Mouse (Mus musculus) left cerebral cortex, adult 18-20 months (tissue): ENCODE measurements at regions not wholly inside any gene's neighbourhood (a gene's known extent, or its start where the extent isn't known, plus 50 kb on each side); places are given as distances from the start of the nearest gene placed in this dataset.

Experiments
- DNase-seq, 2 experiments: peaks; one replicate each; pipeline ENCODE4 v3.0.0; 2021 to 2022; ENCODE audit warnings: low spot score in 2 of 2, mixed read lengths in 1 of 2

GRCm38 (mm10) chr10:125787441-125788060 lies 178.4 kb upstream of the Lrig3 start:
- no peak for DNase-seq

- no peak for DNase-seq
Observed at GRCm38 (mm10) chr10:125788262-125788661, 177.7 kb upstream of the Lrig3 start.

DNA sequence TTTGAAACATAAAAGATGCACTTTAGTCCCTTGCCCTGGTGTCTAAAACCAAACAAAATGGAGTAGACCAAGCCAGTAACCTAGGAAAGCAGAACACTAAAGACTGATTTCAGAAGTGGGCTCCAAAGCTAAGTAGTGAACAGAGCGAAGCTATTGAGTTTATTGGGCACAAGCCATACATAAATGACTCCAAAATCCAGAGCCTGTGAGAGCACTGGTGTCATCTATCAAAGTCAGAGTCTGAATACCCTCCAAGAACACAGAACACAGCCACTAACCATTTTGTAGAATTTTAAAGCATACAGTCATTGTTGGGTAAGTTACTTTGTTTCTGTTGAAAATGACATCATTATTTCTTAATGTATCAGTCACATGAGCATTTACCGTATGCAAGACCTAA lies 175.0 kb upstream of the Lrig3 start:
- DNase-seq: no peak

DNA sequence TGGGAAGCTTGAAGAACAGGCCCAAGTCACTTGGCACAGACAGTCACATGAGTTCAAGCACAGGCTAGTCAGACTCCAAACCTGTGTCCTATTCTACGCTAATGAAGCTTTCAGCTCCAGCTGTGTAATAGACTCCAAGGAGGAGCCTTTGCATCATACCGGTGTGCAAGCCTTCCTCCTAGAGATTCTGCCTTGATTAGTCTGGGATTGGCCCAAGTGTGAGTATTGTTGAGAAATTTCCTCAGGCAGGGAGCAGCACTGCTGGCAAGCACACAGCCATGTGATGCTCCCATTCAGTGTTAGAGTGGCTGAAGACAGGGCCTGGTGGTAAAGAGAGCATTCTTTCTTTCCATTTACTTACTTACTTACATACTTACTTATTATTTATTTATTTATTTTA lies 171.5 kb upstream of the Lrig3 start:
- DNase-seq: no peak

GRCm38 (mm10) chr10:125795323-125795722 lies 170.6 kb upstream of the Lrig3 start:
- no peak for DNase-seq

DNA sequence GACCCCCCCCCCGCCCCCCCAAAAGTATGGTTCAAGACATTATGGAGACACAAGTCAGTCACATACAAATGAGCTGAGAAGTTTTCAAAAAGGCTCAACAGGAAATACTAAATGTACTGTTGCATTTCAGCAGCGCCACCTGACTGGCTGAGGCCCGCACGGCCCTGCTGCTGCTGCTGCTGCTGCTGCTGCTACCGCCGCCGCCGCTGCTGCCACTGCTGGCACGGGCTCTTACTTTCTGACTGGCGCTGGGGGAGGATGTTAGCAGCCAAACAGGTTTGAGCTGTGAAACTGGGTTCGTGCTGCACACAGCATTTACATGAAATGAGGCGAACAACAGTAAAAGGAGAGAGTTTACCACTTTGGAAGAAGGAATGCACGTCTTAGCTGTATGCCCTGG lies 167.3 kb upstream of the Lrig3 start:
- DNase-seq: no peak

DNA sequence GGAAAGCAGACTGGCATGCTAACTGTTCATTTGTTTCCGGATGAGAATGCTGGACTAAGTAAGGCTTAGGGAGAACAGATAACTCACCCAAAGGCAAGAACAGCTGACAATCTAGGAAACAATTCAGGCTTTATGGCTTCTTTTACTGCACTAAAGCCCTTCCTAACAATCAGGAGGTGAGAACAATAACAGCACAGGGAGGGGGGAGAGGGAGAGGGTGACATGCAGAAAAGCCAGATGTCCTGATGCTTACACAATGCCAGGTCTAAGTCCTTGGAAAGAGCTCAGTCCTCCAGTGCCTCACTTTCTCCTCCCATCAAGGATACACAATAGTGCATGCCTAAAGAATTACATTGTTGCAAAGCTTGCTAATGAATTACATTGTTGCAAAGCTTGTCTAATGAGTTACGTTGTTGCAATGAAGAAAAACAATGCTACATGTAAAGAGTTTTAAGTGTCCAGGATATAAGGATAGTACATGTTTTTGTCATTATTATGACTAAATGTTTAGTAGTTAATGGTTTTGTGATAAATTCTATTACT lies 165.3 kb upstream of the Lrig3 start:
- DNase-seq: no peak

GRCm38 (mm10) chr10:125801450-125801849 lies 164.5 kb upstream of the Lrig3 start:
- DNase-seq: no peak

GRCm38 (mm10) chr10:125802923-125803583 lies 162.9 kb upstream of the Lrig3 start:
- no peak for DNase-seq

GRCm38 (mm10) chr10:125809763-125810361 lies 156.1 kb upstream of the Lrig3 start:
- no peak for DNase-seq

DNA sequence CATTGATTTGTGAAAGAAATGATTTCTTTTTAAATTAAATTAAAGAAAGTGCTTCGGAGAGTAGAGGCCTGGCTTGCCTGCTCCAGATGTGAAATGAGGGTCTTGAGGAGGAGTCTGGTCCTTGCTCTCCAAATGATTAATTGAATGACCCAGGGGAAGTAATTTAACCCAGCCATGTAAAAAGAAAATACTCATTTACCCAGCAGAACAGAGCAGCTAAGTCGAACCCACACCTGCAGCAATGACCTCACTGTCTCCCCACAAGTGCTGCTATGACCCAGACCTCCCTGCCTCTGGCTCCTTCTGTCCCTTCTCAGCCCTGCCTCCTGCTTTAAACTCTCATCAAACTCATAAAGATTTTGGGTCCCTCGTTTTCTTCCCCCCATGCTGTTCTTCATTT lies 155.4 kb upstream of the Lrig3 start:
- DNase-seq: no peak

GRCm38 (mm10) chr10:125814191-125814887 lies 151.6 kb upstream of the Lrig3 start:
- DNase-seq: no peak

- DNase-seq: no peak
Observed at GRCm38 (mm10) chr10:125832134-125832533, 133.8 kb upstream of the Lrig3 start.

- DNase-seq: no peak
Observed at GRCm38 (mm10) chr10:125832764-125833163, 133.2 kb upstream of the Lrig3 start.

DNA sequence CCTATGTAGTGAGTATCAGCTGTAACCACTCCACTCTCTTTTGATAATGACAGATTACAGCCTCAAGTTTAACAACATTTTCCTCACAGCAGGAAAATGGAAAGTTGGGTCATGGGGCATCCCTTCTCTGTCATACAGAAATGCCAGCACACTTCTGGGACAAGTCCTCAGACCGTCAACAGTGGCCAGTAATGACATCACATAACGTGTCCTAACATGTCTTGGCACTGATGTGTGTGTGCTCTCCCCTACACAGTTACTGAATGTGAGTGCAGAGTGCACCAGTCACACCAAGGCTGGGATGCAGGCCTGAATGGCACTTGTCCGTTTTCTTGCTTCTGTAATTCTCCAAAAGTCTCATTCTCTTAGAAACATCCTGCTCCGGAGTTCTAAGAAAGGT lies 132.0 kb upstream of the Lrig3 start:
- DNase-seq: no peak

- no peak for DNase-seq
Observed at GRCm38 (mm10) chr10:125838982-125839381, 127.0 kb upstream of the Lrig3 start.

DNA sequence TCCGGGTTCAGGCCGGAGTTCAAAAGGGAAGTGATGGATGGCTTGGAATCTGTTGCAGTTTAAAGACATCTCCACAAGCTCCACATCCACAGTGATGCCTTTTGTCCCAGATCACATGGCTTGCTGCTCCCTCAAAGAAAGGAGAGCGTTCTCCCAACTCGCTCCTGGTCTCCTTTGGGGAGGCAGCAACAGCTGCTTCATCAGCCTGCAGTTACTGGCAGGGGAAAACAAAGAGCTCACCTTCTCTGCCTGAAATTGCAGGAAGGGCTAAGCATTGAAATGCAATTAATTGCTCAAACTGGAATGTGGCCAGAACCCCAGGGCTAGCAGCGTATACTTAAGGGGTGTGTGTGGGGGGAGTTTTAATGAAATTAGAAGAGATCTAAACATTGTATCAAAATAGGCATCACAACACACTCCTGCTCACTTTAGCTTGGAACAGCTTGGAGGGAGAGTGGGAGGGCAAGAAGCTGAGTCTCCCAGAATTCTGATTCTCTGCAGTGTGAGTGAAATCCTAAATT lies 126.3 kb upstream of the Lrig3 start:
- peak in 1 of 2 experiments; percentile 36 for DNase-seq

DNA sequence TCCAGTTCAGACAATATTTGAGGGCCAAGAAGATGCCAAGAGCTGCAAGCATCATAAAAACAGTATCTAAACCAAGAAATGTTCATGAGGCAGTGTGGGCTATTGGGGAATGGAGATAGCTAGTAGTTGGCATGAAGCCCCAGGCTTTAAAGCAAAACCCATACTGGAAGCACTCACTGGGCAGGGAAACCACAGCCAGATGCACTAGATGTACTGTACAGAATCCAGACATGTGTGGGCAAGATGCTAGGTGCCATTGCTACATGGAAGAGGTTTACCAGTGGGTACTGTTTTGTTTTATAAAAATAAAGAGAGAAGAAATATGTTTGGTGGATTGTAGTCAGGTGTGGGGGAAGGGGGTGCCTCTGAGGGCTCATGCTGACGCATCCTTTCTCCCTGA lies 125.6 kb upstream of the Lrig3 start:
- DNase-seq: no peak

DNA sequence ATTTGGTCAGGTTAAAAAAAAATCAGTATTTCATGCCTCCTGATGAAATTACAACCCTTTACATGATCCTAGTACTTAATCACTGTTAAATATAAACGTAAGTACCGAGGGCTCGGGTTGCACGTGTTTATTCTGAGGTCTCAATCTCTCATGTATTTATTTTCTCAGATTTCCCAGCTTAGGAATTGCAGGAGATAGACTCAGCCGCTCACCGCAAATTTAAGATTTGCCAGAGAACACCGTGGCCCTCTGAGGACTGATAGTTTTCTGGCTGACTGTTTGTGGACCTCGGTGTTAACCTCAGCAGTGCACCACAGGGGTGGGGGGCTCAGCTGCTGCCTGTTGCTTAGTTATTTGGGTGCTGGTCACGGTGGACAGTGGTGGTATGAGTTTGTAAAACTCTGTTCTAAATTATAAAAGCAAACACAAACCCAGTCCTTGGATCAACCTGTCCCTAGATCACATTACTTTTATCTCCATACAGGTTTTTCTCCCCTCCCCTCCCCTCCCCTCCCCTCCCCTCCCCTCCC lies 121.6 kb upstream of the Lrig3 start:
- no peak for DNase-seq

GRCm38 (mm10) chr10:125845014-125845514 lies 120.9 kb upstream of the Lrig3 start:
- no peak for DNase-seq

DNA sequence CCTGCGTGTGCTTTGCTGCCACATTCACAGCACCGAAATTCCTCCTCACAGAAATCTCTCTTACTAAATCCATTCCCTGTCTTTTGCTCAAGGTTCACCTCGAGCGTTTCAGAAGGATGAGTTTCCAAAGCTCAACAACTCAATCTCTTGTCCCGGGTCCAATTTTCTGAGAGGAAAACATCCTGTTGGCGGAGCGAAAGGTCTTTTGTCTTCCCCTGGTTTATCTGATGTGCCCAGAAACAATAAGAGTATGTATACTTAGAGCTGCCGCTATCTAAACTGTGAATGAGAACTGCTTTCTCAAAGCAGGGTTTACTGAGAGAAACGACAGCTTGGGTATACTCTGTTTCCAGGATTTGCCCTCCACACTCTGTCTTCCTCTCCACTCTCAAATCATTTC lies 115.6 kb upstream of the Lrig3 start:
- no peak for DNase-seq
